Mouse (Mus musculus) olfactory bulb, adult 2 months (tissue): ENCODE data around the gene Pkp4.

Experiments used
- CTCF ChIP-seq: fragments of 200-500 bp; IDR thresholded peaks from 2 replicates; pipeline ENCODE4 v1.5.1; 2012; ENCODE audit warnings: low read depth, mild to moderate bottlenecking, low read length, moderate library complexity; ENCODE audit not compliant: insufficient read depth
- POLR2A ChIP-seq: fragments of 200-500 bp; IDR thresholded peaks from 2 replicates; pipeline ENCODE4 v1.6.1; 2012; ENCODE audit warnings: mild to moderate bottlenecking, low read depth, low read length, moderate library complexity; ENCODE audit not compliant: insufficient read depth

DNA sequence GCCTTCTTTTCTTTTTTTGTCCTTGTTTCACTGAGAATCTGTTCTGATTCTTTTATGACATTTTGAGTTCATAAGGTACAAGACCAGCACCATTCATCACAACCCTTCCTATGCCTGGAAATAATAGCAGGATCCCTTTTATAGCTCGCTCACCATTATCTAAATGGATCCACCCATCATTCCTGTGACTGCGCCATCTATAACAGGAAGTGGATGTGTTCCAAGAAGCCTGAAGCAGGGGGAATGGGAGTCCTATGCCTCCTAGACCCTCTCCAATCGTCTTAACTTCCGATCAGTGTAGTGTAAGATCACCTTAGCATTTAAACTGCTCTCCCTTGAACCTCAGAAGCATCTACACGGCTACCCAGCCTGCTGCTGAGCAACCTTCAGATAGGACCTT is 50.4 kb downstream of the Pkp4 start:
- no peak for TF ChIP-seq POLR2A
- no peak for TF ChIP-seq CTCF
